Mouse (Mus musculus) hindbrain, postnatal 0 days (tissue): ENCODE data around the gene Mgat5. TPM values are rescaled to one million over a fixed set of nuclear protein-coding genes. Genes with fewer than 3 reads are reported as not detected.
A peak's percentile ranks its signal among the peaks of the same experiment; 100 is the strongest.

ENCODE experiments used
- ATAC-seq: fragments of 200-750 bp; cut with Nextera tagmentation; 2 replicates; pipeline ENCODE4 v1.8.0; 2017; ENCODE audit warnings: mild to moderate bottlenecking, moderate TSS enrichment, moderate library complexity
- DNase-seq: peaks from one replicate; pipeline ENCODE4 v3.0.0-alpha.2; 2015; ENCODE audit warnings: low spot score
- H3K27ac ChIP-seq: fragments of 300-500 bp; sonication (generic); 2 replicates; pipeline ENCODE4 v1.5.1; 2014; ENCODE audit warnings: mild to moderate bottlenecking
- H3K27me3 ChIP-seq: fragments of 300-500 bp; sonication (generic); 2 replicates; pipeline ENCODE4 v1.6.1; 2014; ENCODE audit warnings: low read length, mixed read lengths; ENCODE audit not compliant: insufficient read depth
- H3K36me3 ChIP-seq: fragments of 300-500 bp; sonication (generic); 2 replicates; pipeline ENCODE4 v1.6.1; 2014; ENCODE audit warnings: low read length, mixed read lengths; ENCODE audit not compliant: insufficient read depth
- H3K4me1 ChIP-seq: fragments of 300-500 bp; sonication (generic); 2 replicates; pipeline ENCODE4 v1.6.1; 2014; ENCODE audit warnings: antibody characterized with exemption, low read length, mixed read lengths; ENCODE audit not compliant: insufficient read depth
- H3K4me2 ChIP-seq: fragments of 300-500 bp; sonication (generic); 2 replicates; pipeline ENCODE4 v1.6.1; 2014; ENCODE audit warnings: low read depth, mild to moderate bottlenecking, low read length, moderate library complexity, mixed read lengths
- H3K4me3 ChIP-seq: fragments of 300-500 bp; sonication (generic); 2 replicates; pipeline ENCODE4 v1.5.1; 2014; ENCODE audit warnings: low read length
- H3K9ac ChIP-seq: fragments of 300-500 bp; sonication (generic); replicated peaks from 2 replicates; pipeline ENCODE4 v1.6.1; 2014; ENCODE audit warnings: mild to moderate bottlenecking, low read length, moderate library complexity, mixed read lengths
- H3K9me3 ChIP-seq: fragments of 300-500 bp; sonication (generic); 2 replicates; pipeline ENCODE4 v1.6.1; 2016; ENCODE audit warnings: low read length, mixed read lengths
- CTCF ChIP-seq: IDR thresholded peaks from 2 replicates; pipeline ENCODE4 v1.5.1; 2016; ENCODE audit warnings: antibody characterized with exemption, control low read depth, low read depth
- WGBS: fragments of 180-500 bp; shearing (Covaris S2); extraction: QIAGEN DNeasy Blood & Tissue Kit; methylation state at CpG from one replicate; pipeline ENCODE4 v1.1.7; 2014; 5-methylcytosine and 5-hydroxymethylcytosine counted together
- polyA plus RNA-seq: library from polyadenylated mRNA; unstranded; fragments of >200 nt; fragmentation: Nextera tagmentation; extraction: Ambion mirVana; gene quantifications from 2 replicates; pipeline ENCODE4 v1.2.1, GENCODE M21; 2015
- total RNA-seq: library from RNA; depleted of rRNA; stranded (reverse); fragments of >200 nt; gene quantifications from 2 replicates; pipeline ENCODE4 v1.2.3, GENCODE M21; 2014

Gene Mgat5
- total and polyA plus RNA-seq, 2 experiments from 2014 or later = 14.8 to 49.3 TPM

- peak overlapping the region; percentile 73 for H3K4me3 ChIP-seq
- H3K4me1 ChIP-seq = peaks cover 5% of the 10 kb centered on the region; the same call in 1 of the 2 replicates
- H3K27ac ChIP-seq = peak overlapping the region; percentile 92
- no peaks in the 10 kb centered on the region for H3K36me3 ChIP-seq
- DNase-seq (peak; percentile 50), ATAC-seq (peak; percentile 0; the same call in 1 of the 2 replicates)
- H3K9ac ChIP-seq = peak overlapping the region; percentile 71
- no peak; the same call in 1 of the 2 replicates for TF ChIP-seq CTCF
- WGBS = under 1% methylated on average over 24 of the region's 24 CpGs
- peak overlapping the region; percentile 93 for H3K4me2 ChIP-seq
- H3K9me3 ChIP-seq = no peaks in the 10 kb centered on the region
- no peaks in the 10 kb centered on the region for H3K27me3 ChIP-seq
These were observed 745 bp downstream of the Mgat5 start for GRCm38 (mm10) chr1:127205501-127206019.

GRCm38 (mm10) chr1:127206020-127206641 is 1.3 kb downstream of the Mgat5 start:
- Histone ChIP-seq H3K9ac (peak overlapping the region; percentile 71), H3K4me3 (peak overlapping the region; percentile 73), H3K27ac (peak overlapping the region; percentile 92), H3K36me3 (no peaks in the 10 kb centered on the region), H3K4me2 (peak overlapping the region; percentile 93), H3K27me3 (no peaks in the 10 kb centered on the region), H3K4me1 (peaks cover 5% of the 10 kb centered on the region; the same call in 1 of the 2 replicates), H3K9me3 (no peaks in the 10 kb centered on the region)
- ATAC-seq = peak; percentile 18; the same call in 1 of the 2 replicates
- DNase-seq = peak; percentile 61
- under 1% methylated on average over 39 of the region's 39 CpGs for WGBS
- no peak for TF ChIP-seq CTCF

- Histone ChIP-seq H3K27ac (peak overlapping the region; percentile 92; the same call in 1 of the 2 replicates), H3K4me3 (peak overlapping the region; percentile 73), H3K4me2 (peak overlapping the region; percentile 93), H3K4me1 (peaks cover 5% of the 10 kb centered on the region; the same call in 1 of the 2 replicates), H3K9me3 (no peaks in the 10 kb centered on the region), H3K9ac (peak overlapping the region; percentile 71), H3K36me3 (no peaks in the 10 kb centered on the region), H3K27me3 (no peaks in the 10 kb centered on the region)
- WGBS = 54% methylated on average over 11 of the region's 11 CpGs
- DNase-seq = peak; percentile 36
- no peak for TF ChIP-seq CTCF
- no peak for ATAC-seq
These were observed 2.2 kb downstream of the Mgat5 start for GRCm38 (mm10) chr1:127206881-127207555.

DNA sequence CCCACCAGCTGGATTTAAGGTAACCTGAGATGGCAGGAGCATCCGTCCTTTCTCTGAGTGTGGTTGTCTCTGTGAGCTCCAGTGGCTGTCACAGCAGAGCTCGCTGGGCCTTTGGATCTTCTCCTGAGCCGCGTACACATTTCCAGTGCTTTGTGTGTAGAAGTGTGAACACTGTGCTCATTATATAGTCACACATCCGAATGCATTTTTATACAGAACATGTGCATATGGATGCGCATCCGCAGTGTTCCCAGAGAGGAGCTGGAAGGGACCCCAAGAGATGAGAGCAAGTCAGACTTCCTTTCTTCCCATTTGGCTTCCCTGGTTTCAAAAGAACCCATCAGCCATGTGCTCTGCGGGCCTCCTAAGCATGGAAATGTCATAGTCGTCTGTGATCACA is 3.4 kb downstream of the Mgat5 start:
- Histone ChIP-seq H3K27ac (no peak overlapping the region), H3K9ac (peak overlapping the region; percentile 71; the same call in 1 of the 2 replicates), H3K9me3 (no peaks in the 10 kb centered on the region), H3K27me3 (no peaks in the 10 kb centered on the region), H3K4me1 (peaks cover 5% of the 10 kb centered on the region; the same call in 1 of the 2 replicates), H3K4me3 (no peak overlapping the region), H3K36me3 (no peaks in the 10 kb centered on the region), H3K4me2 (peak overlapping the region; percentile 93)
- TF ChIP-seq CTCF = no peak
- ATAC-seq (no peak), DNase-seq (no peak)
- 70% methylated on average over 9 of the region's 9 CpGs for WGBS

GRCm38 (mm10) chr1:127212812-127213211 is 8.0 kb downstream of the Mgat5 start:
- no peak overlapping the region for H3K4me3 ChIP-seq
- WGBS = 35% methylated on average over 1 of the region's 1 CpGs
- H3K36me3 ChIP-seq = no peaks in the 10 kb centered on the region
- no peaks in the 10 kb centered on the region for H3K27me3 ChIP-seq
- no peak overlapping the region for H3K27ac ChIP-seq
- ATAC-seq (no peak), DNase-seq (no peak)
- no peak overlapping the region for H3K9ac ChIP-seq
- H3K4me2 ChIP-seq = no peak overlapping the region
- peaks cover 6% of the 10 kb centered on the region for H3K4me1 ChIP-seq
- H3K9me3 ChIP-seq = no peaks in the 10 kb centered on the region
- TF ChIP-seq CTCF = no peak

GRCm38 (mm10) chr1:127213434-127213833 is 8.6 kb downstream of the Mgat5 start:
- Histone ChIP-seq H3K27me3 (no peaks in the 10 kb centered on the region), H3K4me3 (no peak overlapping the region), H3K9me3 (no peaks in the 10 kb centered on the region), H3K4me1 (peaks cover 6% of the 10 kb centered on the region), H3K36me3 (no peaks in the 10 kb centered on the region), H3K4me2 (no peak overlapping the region), H3K27ac (no peak overlapping the region), H3K9ac (no peak overlapping the region)
- 53% methylated on average over 3 of the region's 3 CpGs for WGBS
- DNase-seq (no peak), ATAC-seq (no peak)
- TF ChIP-seq CTCF = no peak
